Mouse (Mus musculus) cerebral cortex, adult 2 months (tissue): ENCODE data around the gene Cryzl2.

ENCODE experiments used
- WGBS: fragments of 180-500 bp; shearing (Covaris S2); methylation state at CpG from one replicate; pipeline ENCODE4 v1.1.7; 2018; 5-methylcytosine and 5-hydroxymethylcytosine counted together

Cryzl2 gene

GRCm38 (mm10) chr1:157474865-157475264 is 16.5 kb downstream of the Cryzl2 start:
- 81% methylated on average over 8 of the region's 8 CpGs for WGBS

- 34% methylated on average over 2 of the region's 2 CpGs for WGBS
Observed at GRCm38 (mm10) chr1:157476231-157476630, 17.9 kb downstream of the Cryzl2 start.

- 31% methylated on average over 9 of the region's 9 CpGs for WGBS
Observed at GRCm38 (mm10) chr1:157480090-157480489, 21.7 kb downstream of the Cryzl2 start.

- 66% methylated on average over 3 of the region's 3 CpGs for WGBS
Observed at GRCm38 (mm10) chr1:157480901-157481300, 22.5 kb downstream of the Cryzl2 start.

- 79% methylated on average over 6 of the region's 6 CpGs for WGBS
Observed at GRCm38 (mm10) chr1:157481666-157482065, 23.3 kb downstream of the Cryzl2 start.

- 60% methylated on average over 4 of the region's 4 CpGs for WGBS
Observed at GRCm38 (mm10) chr1:157484161-157484560, 25.8 kb downstream of the Cryzl2 start.

GRCm38 (mm10) chr1:157500657-157501056 is 42.3 kb downstream of the Cryzl2 start:
- 87% methylated on average over 1 of the region's 1 CpGs for WGBS

GRCm38 (mm10) chr1:157501352-157501945 is 43.1 kb downstream of the Cryzl2 start:
- WGBS = 83% methylated on average over 6 of the region's 6 CpGs

GRCm38 (mm10) chr1:157503071-157503470 is 44.7 kb downstream of the Cryzl2 start:
- WGBS = 72% methylated on average over 6 of the region's 6 CpGs

GRCm38 (mm10) chr1:157506522-157506921 is 48.1 kb downstream of the Cryzl2 start, which contains the start of gene Sec16b:
Sec16b (plus strand) TSS chr1:157506728.
- 27% methylated on average over 5 of the region's 5 CpGs for WGBS

GRCm38 (mm10) chr1:157506995-157507595 is 48.7 kb downstream of the Cryzl2 start:
- 33% methylated on average over 4 of the region's 4 CpGs for WGBS

GRCm38 (mm10) chr1:157507814-157508213 is 49.4 kb downstream of the Cryzl2 start:
- WGBS = 48% methylated on average over 5 of the region's 5 CpGs

- 45% methylated on average over 11 of the region's 11 CpGs for whole genome bisulfite sequencing
Observed at GRCm38 (mm10) chr1:157512690-157513448, 54.5 kb downstream of the Cryzl2 start.

- 62% methylated on average over 9 of the region's 9 CpGs for WGBS
Observed at GRCm38 (mm10) chr1:157513559-157513958, 55.2 kb downstream of the Cryzl2 start.

GRCm38 (mm10) chr1:157514298-157514697 is 55.9 kb downstream of the Cryzl2 start:
- WGBS = 70% methylated on average over 4 of the region's 4 CpGs

GRCm38 (mm10) chr1:157516838-157517808 is 58.7 kb downstream of the Cryzl2 start:
- 73% methylated on average over 8 of the region's 8 CpGs for WGBS

GRCm38 (mm10) chr1:157518111-157518523 is 59.7 kb downstream of the Cryzl2 start:
- WGBS = 20% methylated on average over 4 of the region's 4 CpGs

- WGBS = 37% methylated on average over 2 of the region's 2 CpGs
Observed at GRCm38 (mm10) chr1:157519396-157519795, 61.0 kb downstream of the Cryzl2 start.

- 93% methylated on average over 5 of the region's 5 CpGs for WGBS
Observed at GRCm38 (mm10) chr1:157522322-157522721, 63.9 kb downstream of the Cryzl2 start.

- WGBS = 94% methylated on average over 7 of the region's 7 CpGs
Observed at GRCm38 (mm10) chr1:157524775-157525174, 66.4 kb downstream of the Cryzl2 start.

- 87% methylated on average over 16 of the region's 16 CpGs for WGBS
Observed at GRCm38 (mm10) chr1:157525692-157526354, 67.4 kb downstream of the Cryzl2 start.
